Mouse (Mus musculus) adrenal gland, adult 8-10 months (tissue): ENCODE results near the gene Cd96. TPM values are rescaled to one million over a fixed set of nuclear protein-coding genes. Genes with fewer than 3 reads are reported as not detected.
"Not testable (repeated sequence)": the region's sequence is repeated elsewhere in the genome, so short reads cannot be mapped to it uniquely, and the experiment has no call there.

Source experiments
- DNase-seq: peaks from one replicate; pipeline ENCODE4 v3.0.0; 2022
- total RNA-seq, 4 experiments: library from RNA; stranded (reverse); gene quantifications; 2 replicates each; pipeline ENCODE4 v1.2.4; 2022

Cd96 gene
- under 1 TPM in 2 of 4 experiments, not detected in 2; 0.21 to 0.30 TPM for total RNA-seq

DNA sequence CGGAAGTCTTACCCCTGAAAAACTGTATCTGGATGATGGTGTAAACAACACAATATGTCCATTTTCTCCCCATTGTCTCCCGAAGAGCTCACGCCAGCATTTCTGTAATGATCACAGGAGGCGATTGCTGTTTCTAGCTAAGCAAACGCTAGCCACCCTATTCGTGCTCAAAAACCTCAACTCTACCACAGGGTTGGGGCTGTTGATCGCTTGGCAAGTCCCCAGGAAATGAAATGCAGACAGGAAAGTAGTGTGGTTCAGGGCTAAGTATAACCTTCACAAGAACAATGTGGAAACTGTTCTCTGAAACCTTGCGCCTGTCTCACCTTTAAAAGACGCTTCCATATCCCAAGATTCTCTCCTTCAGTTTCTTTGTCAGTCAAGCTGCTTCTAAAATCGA lies at the start of gene Cd96:
Cd96 (minus strand) TSS at position 232 of the 400 bp plus-strand sequence.
- no peak for DNase-seq

GRCm38 (mm10) chr16:46166971-46167370 lies 46.9 kb upstream of the Cd96 start:
- DNase-seq: no peak

DNA sequence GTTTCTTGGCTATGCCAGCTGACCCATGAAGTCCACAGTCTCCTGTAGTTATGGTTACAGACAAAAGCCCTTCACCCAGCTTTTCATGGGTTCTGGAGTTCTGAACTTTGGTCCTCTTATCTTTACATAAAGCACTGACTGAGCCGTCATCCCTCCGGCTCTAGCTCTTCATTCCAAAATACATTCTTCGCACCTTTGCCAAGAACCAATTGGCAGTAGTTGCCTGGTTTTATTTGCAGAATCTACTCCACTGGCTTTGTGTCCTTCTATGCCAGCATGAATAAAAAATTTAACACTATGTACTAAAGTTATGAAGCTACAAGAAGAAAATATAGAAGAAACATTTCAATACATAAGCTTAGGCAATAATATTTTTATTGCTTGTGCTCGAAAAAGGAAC lies 45.3 kb upstream of the Cd96 start:
- DNase-seq: no peak

- not testable (repeated sequence) for DNase-seq
These were observed 34.8 kb upstream of the Cd96 start, which contains the start of gene Gm4737 for GRCm38 (mm10) chr16:46154832-46155231. Gm4737 (minus strand) TSS chr16:46155077.

DNA sequence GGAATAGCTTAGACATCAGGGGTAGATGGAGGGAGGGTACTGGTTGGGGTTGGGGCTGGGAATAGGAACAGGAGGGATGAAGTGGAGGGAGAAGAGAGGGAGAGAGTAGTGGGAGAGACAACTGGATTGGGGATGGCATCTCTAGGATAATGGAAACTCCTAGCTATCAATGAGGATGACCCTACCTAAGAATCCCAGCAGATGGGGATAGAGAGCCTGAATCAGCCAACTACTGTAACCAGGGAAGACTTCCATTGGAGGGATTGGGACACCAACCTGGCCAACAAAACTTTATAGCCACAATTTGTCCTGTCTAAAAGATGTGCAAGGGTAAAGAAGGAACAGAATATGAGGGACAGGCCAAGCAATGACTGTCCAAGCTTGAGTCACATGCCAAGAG lies 31.1 kb upstream of the Cd96 start:
- no peak for DNase-seq

DNA sequence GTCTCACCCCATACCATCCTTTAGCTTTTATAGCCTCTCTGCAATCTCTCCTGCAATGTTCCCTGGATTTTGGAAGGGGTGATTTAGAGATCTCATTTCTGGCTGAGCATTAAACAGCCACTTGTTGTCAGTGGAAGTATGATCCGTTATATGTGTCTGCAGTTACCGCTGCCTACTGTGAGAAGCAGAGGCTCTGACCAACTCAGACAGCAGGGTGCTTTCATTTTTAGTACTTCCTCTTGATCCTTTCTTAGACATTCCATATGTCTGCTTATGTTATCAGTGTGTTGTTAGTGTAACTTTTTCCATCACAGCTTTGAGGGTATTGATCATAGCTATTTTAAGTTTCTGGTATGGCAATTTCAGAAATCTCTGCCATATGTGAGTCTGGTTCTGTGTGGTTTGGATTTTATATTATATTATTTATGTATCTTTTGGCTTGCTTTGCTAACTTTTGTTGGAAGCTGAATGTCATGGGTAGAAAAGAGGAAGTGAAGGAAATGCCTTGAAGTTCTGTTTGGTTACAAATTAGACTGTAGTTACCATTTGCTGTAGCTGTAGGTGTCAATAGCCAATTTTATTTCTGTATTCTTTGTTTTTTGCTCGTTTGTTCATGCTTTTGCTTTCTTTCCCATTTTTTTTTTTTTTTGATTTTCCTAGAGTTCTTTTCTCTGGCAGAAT lies 28.8 kb upstream of the Cd96 start:
- DNase-seq: no peak

GRCm38 (mm10) chr16:46146962-46147361 lies 26.9 kb upstream of the Cd96 start:
- DNase-seq: peak; percentile 3

DNA sequence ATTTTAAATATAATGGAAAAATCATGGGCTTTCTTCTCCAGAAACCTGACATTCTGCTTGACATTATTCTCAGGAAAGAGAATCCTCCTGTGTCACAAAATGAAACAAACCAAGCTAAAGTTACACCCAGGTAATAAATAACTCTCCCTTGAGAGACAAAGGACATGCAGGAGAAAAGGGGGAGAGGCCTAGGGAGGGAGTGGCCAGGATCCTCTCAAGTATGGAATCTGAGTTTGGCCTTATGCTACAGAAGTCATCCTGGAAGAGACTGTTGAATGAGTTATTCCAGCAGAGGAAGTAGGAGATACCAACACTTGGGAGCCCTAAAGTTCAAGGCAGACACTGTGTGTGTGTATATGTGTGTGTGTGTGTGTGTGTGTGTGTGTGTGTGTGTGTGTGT lies 2.2 kb upstream of the Cd96 start:
- no peak for DNase-seq

GRCm38 (mm10) chr16:46121420-46121819 lies 1.4 kb upstream of the Cd96 start:
- no peak for DNase-seq

DNA sequence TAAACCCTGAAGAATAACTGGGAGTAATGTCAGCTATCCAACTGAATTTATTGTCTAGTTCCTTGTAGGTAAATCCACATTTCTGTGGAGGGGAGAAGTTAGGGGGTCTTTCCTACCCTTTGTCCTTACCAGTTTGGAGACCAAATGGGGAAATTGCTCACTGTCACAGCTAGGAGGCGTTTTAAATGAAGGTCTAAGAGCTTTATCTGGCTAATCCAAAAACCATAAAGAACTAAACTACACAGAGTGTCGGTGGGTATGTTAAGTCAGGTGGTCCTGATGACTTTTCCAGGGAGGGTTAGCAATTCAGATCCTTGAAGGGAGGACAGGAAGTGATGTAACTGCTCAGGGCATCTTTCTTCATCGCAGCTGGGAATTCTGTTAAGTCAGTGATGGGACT lies 556 bp upstream of the Cd96 start:
- no peak for DNase-seq

DNA sequence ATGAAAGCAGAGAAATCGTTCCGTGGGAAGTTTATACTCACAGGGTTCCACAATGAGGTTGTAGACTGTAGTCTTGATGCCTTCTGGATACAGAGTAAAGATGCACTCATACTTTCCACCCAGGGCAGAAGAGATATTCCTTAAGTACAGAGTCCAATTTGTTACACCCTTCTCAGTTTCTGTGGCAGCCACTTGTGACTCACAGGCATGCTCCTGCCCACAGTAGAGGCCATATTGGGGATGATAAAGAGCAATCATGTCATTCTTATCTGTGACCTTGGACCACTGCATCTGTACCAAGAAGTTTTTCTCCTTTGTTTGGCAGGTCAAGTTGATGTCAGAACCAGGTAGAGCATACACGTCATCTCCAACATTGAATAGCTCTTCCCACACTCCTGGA lies 2.4 kb downstream of the Cd96 start:
- no peak for DNase-seq

- DNase-seq: no peak
These were observed 5.3 kb downstream of the Cd96 start for GRCm38 (mm10) chr16:46114727-46115126.

- DNase-seq: no peak
These were observed 10.5 kb downstream of the Cd96 start for GRCm38 (mm10) chr16:46109536-46109935.

- DNase-seq: no peak
These were observed 12.6 kb downstream of the Cd96 start for GRCm38 (mm10) chr16:46107431-46107830.

- no peak for DNase-seq
These were observed 15.6 kb downstream of the Cd96 start for GRCm38 (mm10) chr16:46104491-46104890.

DNA sequence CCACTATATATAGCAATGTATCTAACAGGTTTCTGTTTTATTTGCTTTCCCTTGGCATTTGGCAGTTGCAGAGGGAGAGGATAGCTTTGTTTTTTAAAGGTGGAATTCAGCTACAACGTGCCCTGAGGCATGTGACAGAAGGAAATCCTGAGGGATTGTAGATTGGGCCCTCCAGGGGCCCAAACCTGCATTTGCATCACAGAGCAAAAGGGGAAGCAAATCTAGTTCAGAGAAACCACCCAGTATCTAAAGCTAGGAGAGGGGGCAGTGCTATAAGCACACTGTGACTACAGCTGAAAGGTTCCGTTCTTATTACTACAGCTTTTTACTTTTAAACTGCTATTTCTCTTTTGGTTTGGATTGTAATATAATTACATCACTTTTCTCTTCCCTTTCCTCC lies 18.3 kb downstream of the Cd96 start:
- DNase-seq: no peak

GRCm38 (mm10) chr16:46100286-46100685 lies 19.8 kb downstream of the Cd96 start:
- DNase-seq: no peak

DNA sequence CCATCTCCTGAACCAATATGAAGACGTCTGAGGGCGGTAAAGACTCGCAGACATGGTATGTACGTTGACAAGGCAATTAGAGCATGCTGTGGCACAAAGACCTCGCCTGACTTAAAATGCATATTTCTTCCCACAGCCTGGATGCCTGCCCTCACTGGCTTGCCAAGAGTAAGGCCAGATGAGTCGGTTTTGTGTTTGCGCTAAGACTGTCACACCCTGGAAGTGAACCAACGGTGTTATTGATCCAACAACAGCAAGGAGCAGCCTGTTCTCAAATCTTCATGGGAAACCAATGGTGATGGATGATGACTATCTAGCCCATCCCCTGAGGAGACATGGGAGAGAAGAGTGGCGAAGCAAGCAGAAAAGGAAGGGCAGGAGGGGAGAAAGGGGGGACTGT lies 22.6 kb downstream of the Cd96 start:
- DNase-seq: no peak

DNA sequence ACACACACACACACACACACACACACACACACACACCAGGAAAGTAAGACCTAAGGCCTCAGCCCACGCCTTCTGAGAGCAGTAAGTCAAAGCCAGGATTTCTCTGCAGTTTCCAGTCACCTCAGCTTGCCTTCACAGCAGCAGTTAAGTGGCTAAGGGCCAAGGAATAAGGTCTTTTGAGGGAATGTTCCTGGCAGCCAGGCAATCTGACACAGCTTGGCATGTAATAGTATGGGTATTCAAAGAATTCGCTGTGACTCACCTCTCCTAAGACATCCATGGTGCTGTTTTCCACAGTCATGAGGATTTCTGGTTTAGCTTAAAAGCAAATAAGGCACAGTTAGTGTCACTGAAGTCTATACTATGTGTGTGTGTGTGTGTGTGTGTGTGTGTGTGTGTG lies 25.6 kb downstream of the Cd96 start:
- peak; percentile 68 for DNase-seq

DNA sequence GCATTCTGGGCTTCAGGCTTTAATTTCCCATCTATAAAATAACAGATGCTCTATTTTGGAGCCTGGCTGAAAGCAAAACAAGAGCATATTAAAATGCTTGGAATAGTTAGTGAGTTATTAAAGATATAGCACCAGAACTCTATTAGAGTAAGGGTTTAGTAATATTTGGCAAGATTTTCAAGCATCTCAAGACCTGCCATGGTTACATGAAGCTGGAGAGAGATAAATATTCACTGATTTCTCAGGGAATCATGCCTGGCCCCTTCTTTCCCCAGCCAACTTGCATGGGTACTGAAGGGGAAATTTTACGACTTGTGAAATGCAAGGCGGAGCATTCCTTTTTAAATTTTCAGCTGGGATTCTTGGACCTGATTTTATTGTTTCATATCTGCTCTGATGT lies 27.1 kb downstream of the Cd96 start:
- DNase-seq: no peak

DNA sequence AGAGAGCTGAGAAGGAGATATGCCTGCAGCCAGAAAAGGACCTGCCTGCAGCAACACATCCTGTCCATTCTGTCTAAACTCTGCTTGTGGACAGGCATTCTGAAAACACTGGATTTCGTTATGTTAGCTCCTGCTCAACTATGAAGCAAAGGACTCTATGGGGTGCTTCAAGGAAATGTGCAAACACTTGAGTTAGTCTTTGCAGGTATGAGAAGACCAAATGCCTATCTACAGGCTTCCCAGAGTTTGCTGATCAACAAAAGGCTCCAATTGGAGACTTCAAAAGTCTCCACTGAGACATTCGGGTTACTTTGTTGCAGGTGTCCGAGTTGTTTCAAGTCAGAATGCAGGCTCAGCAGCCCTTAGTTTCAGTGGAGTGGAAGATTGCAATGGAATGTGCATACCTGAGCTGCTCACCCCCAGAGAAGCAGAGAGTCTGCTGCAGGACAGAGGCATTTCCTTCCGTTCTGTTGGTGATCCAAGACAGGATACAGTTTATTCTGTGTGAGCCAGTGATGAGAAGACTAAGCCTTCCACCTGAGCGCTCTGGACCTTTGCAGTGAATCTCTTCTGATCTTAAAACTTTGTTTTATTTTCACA lies 33.1 kb downstream of the Cd96 start:
- no peak for DNase-seq

GRCm38 (mm10) chr16:46068000-46068399 lies 52.1 kb downstream of the Cd96 start:
- DNase-seq: no peak

DNA sequence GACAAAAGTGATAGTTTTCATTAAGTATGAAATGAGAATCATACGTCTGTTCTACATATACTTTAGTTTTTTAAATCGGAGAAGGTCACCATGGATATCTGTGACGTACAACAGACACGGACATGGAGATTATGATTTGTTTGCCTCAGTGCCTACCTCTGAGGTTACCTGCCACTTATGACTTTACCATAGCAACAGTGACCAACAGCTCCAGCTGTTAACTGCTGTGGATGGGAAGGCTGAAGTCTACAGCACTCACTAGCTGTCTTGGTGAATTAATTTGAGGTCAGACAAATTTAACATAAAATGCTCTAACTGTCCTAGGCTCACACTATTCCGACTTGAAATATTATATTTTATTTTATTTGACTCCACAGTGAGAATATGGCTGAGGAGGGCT lies 56.8 kb downstream of the Cd96 start:
- no peak for DNase-seq

DNA sequence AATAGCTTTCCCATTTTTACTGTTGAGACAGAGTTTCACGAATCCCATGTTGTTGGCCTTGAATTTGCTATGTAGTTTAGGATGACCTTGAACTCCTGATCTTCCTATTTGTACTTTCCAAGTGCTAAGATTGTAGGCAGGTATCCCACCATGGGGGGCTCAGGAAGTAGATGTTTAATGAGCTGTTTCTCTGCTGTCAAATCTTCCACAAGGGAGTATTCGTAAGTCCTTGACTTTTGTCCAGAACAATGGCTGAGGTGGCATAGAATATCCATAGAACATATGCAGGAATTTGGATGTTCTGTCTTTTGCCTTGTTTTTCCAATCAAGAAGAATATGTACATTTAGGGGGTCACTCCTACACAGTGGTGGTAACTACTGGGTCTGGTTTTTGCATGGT lies 73.1 kb downstream of the Cd96 start:
- no peak for DNase-seq

DNA sequence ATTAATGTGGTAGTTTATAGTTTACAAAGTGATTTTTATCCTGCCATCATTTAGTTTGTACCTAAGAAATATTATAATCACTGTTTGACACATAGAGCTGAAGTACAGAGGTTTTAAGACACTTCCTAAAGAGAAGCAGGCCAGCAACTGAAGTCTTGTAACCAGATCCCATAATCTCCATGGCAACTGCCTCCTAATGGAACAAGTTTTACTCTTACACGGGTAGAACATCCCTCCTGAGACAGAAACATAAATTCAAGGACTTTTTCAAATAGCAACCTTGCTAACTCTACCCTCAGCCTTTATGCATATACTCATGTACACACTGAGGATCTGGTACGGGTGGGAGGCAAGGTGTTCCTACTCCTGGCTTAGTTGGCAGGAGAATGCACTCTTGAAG lies 83.8 kb downstream of the Cd96 start:
- DNase-seq: no peak
